ENCODE assay signal across 8 mouse cellular contexts in the genomic region with DNA sequence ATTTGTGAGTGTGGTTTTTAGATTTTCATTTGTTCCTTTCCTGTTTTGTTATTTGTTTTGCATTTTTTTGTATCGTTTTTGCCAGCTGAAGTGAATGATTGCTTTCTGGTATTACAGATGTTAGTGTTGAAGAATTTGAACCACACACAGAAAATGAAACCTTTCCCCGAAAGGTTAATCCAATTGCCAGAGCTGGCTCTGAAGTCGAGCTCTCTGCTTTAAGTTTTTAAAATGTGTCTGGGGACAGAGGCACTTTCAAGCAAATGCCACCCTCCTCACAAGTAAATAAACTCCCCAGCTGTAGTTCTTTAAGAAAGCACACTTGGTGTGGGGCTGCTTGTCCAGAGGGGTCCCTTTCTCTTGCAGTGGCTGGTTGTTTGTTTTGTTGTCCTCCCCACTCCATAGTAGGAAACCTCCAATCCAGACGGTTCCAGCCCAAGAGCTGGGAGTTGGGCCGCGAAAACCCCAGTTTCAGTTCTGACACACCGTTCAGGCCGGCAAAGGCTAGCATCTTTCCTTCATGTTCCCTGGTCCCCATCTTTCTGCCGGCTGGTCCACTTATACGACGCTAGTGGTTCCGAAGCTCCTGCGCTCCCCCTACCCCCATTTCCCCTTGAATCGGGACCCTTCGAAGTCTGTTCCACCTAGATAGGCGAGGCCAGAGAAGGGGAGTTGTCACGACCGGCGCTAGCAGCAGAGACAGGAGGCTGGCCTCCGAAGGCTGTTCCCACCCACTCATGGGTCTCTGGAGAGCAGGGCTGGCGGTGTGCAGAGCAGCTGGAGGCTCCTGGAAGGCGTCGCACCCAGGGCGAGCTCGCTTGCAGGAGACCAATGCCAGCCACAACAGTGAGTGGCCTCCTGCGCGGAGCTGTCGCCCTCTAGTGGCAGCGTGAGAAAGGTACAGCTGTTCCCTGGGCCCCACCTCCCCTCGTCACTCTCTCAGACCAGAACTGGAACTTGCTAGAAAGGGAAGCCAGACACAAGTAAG. TPM values are rescaled to one million over a fixed set of nuclear protein-coding genes. Genes with fewer than 3 reads are reported as not detected.
A peak's percentile ranks its signal among the peaks of the same experiment; 100 is the strongest.
DNase-seq lines count a peak whose midpoint lies in the region; ATAC-seq lines count a peak whose summit lies in the region.

No protein-coding gene starts in this region.

- H3K36me3 ChIP-seq in intestine, embryonic 16.5 days (ENCODE audit: control insufficient read depth, insufficient read depth, low read length), result no peaks in the 10 kb centered on the region

- peak overlapping the region; percentile 73 for H3K9ac ChIP-seq in intestine, embryonic 16.5 days (ENCODE audit: low read depth, low read length)

- H3K9me3 ChIP-seq in intestine, embryonic 16.5 days (ENCODE audit: control insufficient read depth, low read length), result no peaks in the 10 kb centered on the region

- WGBS in intestine, embryonic 16.5 days, result 6% methylated on average over 30 of the region's 30 CpGs

- peak overlapping the region; percentile 62 for H3K27ac ChIP-seq in intestine, embryonic 16.5 days (ENCODE audit: low read length)

- ATAC-seq in intestine, embryonic 16.5 days, result peak; percentile 99

- intact Hi-C loops in gastrocnemius, postnatal 36 days (cut with DNase I), result loop anchor here (2.0 to 10.0 kb wide), 3 partner anchors 141 to 277 kb away; no protein-coding TSS in a partner anchor
- intact Hi-C loops in left cerebral cortex, postnatal 25 days (cut with DNase I), result loop anchor here (1.0 to 5.0 kb wide), 5 partner anchors 51 to 276 kb away; no protein-coding TSS in a partner anchor

- DNase-seq in adrenal gland, adult 8-10 months, result peak; percentile 83
- peak; percentile 79 for DNase-seq in embryo, embryonic 11.5 days (ENCODE audit: low read depth, low spot score)
- DNase-seq in gastrocnemius, postnatal 36 days, result peak; percentile 87 to 90
- DNase-seq in left cerebral cortex, postnatal 25 days (ENCODE audit: low spot score in 2 of 2), result peak; percentile 88 to 92
- DNase-seq in mesoderm, embryonic 11.5 days (ENCODE audit: low read depth, low spot score), result peak; percentile 93
- DNase-seq in right cerebral cortex, postnatal 25 days, result peak; percentile 86
- DNase-seq in urinary bladder, postnatal 4 days (ENCODE audit: low spot score in 2 of 2), result peak; percentile 89

- H3K4me2 ChIP-seq in intestine, embryonic 16.5 days (ENCODE audit: low read depth, low read length), result peak overlapping the region; percentile 94

- no peaks in the 10 kb centered on the region for H3K27me3 ChIP-seq in intestine, embryonic 16.5 days (replicated peaks; ENCODE audit: control insufficient read depth, insufficient read depth, low read length)

- H3K4me3 ChIP-seq in intestine, embryonic 16.5 days (ENCODE audit: low read length), result peak overlapping the region; percentile 56

- H3K4me1 ChIP-seq in intestine, embryonic 16.5 days (ENCODE audit: control insufficient read depth, insufficient read depth, low read length), result no peaks in the 10 kb centered on the region

RNA-seq across cellular contexts. Expression of a gene that starts 25.0 kb away (rescaled TPM):
- under 1 TPM; 0.06 to 0.18 (median 0.12) TPM for total RNA-seq in adrenal gland, adult 8-10 months (2022)
- under 1 TPM; 0.08 to 0.10 TPM for total RNA-seq in gastrocnemius, postnatal 36 days (2021)
- not detected in 2 replicates for polyA plus RNA-seq in intestine, embryonic 16.5 days (2015; fragmentation: Nextera tagmentation; extraction: Ambion mirVana)
- total RNA-seq in left cerebral cortex, postnatal 25 days (2021), result under 1 TPM; 0.09 to 0.11 TPM

Comparison
In these comparisons a context has a peak if more than half of its experiments do, and no peak if none do; other contexts are left out.
1. Peak in every context shown above with its lines: DNase-seq, ATAC-seq, H3K4me3 ChIP-seq and H3K27ac ChIP-seq.